In the genomic region with DNA sequence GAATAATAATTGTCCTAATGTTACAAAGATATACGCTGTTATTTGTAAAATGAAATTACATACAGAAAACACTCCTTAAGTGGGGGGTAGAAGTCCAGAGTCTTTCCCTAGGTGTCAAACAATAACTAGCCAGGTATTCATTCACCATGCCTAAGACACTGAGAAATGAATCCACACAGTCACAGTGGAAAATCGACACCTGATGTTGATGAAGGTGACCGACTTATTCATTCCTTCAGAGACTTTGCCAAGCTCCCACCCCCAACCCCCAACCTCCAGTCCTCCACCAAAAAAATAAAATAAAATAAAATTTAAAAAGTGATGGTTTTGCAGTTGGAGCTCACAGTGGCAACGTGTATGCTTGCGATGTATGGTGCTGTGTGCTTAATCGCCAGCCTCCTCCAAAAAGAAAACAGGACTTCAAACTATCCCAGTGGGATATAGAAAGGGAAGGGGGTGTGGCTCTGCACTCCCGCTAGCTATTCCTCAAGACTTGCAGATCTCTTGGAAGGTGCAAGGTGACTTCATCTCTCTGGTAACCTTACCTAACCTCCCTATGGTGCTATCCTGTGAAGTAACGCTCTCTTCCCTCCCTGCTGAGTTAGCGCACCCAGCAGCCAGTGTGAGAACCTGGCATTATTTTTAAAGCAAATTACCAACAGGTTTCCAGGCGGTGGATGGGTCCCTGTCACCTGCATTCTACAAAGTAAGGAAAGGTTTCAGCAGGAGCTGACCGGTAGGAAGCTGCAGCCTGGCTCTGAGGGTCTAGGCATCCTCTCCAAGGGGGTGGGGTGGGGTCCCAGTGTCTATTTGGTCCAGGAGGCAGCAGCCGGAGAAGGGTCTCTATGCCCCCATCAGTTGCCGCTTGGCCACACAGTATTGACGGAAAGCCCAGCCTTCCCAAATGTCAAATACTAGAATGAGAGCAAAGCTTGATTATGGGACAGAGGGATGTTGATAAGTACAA, we compare ENCODE assay signal across 11 mouse cellular contexts. TPM values are rescaled to one million over a fixed set of nuclear protein-coding genes. Genes with fewer than 3 reads are reported as not detected.
A peak's percentile ranks its signal among the peaks of the same experiment; 100 is the strongest.
DNase-seq lines count a peak whose midpoint lies in the region; ATAC-seq and TF ChIP-seq lines count a peak whose summit lies in the region.
"Had no signal": no experiment of that assay in that cellular context is flagged by ENCODE, and none has a peak within 500 bp of the region (broad histone marks: within the 10 kb centered on the region; RNA-seq: fewer than 3 reads in every experiment).

No protein-coding gene starts in this region.

- H3K9me3 ChIP-seq in hindbrain, embryonic 15.5 days: no peaks in the 10 kb centered on the region
- H3K9me3 ChIP-seq in hindbrain, embryonic 13.5 days: no peaks in the 10 kb centered on the region
- no peaks in the 10 kb centered on the region for H3K9me3 ChIP-seq in kidney, embryonic 16.5 days (ENCODE audit: low read length)
- H3K9me3 ChIP-seq: midbrain, embryonic 12.5 days had no signal

- peaks cover 31% of the 10 kb centered on the region for H3K4me1 ChIP-seq in hindbrain, embryonic 15.5 days (replicated peaks)
- peaks cover 38% of the 10 kb centered on the region for H3K4me1 ChIP-seq in hindbrain, embryonic 13.5 days (replicated peaks)
- peaks cover 20% of the 10 kb centered on the region for H3K4me1 ChIP-seq in testis, adult 2 months (ENCODE audit: control insufficient read depth, insufficient read depth, low read length)
- peaks cover 39% of the 10 kb centered on the region for H3K4me1 ChIP-seq in kidney, embryonic 16.5 days (ENCODE audit: insufficient read depth, low read length)

- no peaks in the 10 kb centered on the region for H3K27me3 ChIP-seq in hindbrain, embryonic 15.5 days
- peaks cover 6% of the 10 kb centered on the region; the same call in 1 of the 2 replicates for H3K27me3 ChIP-seq in hindbrain, embryonic 13.5 days
- no peaks in the 10 kb centered on the region for H3K27me3 ChIP-seq in testis, adult 2 months (ENCODE audit: control insufficient read depth, insufficient read depth, low read length)
- H3K27me3 ChIP-seq in kidney, embryonic 16.5 days (ENCODE audit: insufficient read depth, low read length): no peaks in the 10 kb centered on the region

- 0 out of 2 replicates have a peak overlapping the region, but pooled peaks have one; percentile 26 for H3K27ac ChIP-seq in hindbrain, embryonic 15.5 days (replicated peaks)
- no peak overlapping the region for H3K27ac ChIP-seq in hindbrain, embryonic 13.5 days
- 0 out of 2 replicates have a peak overlapping the region, but pooled peaks have one; percentile 34 for H3K27ac ChIP-seq in testis, adult 2 months (ENCODE audit: control insufficient read depth, insufficient read depth, low read depth, low read length)
- peak overlapping the region; percentile 93 for H3K27ac ChIP-seq in kidney, embryonic 16.5 days (ENCODE audit: low read length)
- H3K27ac ChIP-seq: liver, embryonic 14.5 days; midbrain, embryonic 12.5 days had no signal

- H3K4me3 ChIP-seq in hindbrain, embryonic 15.5 days: no peak overlapping the region
- no peak overlapping the region for H3K4me3 ChIP-seq in hindbrain, embryonic 13.5 days
- H3K4me3 ChIP-seq in testis, adult 2 months (ENCODE audit: control insufficient read depth, low read depth, low read length): no peak overlapping the region
- no peak overlapping the region for H3K4me3 ChIP-seq in kidney, embryonic 16.5 days (ENCODE audit: low read length)
- H3K4me3 ChIP-seq: midbrain, embryonic 12.5 days had no signal

- H3K36me3 ChIP-seq in hindbrain, embryonic 15.5 days: no peaks in the 10 kb centered on the region
- no peaks in the 10 kb centered on the region for H3K36me3 ChIP-seq in hindbrain, embryonic 13.5 days
- H3K36me3 ChIP-seq in testis, adult 2 months (ENCODE audit: control insufficient read depth, insufficient read depth, low read length): no peaks in the 10 kb centered on the region
- no peaks in the 10 kb centered on the region for H3K36me3 ChIP-seq in kidney, embryonic 16.5 days (ENCODE audit: insufficient read depth, low read length)
- H3K36me3 ChIP-seq: midbrain, embryonic 12.5 days had no signal

- no peak for DNase-seq in testis, postnatal 14 days (ENCODE audit: low spot score)
- no peak for DNase-seq in left cerebral cortex, adult 8-10 months (ENCODE audit: low spot score in 2 of 2)
- DNase-seq: right cerebral cortex, postnatal 14 days had no signal

- ATAC-seq in hindbrain, embryonic 15.5 days (ENCODE audit: low FRiP score, low read depth): no peak
- no peak for ATAC-seq in hindbrain, embryonic 13.5 days (ENCODE audit: low FRiP score)
- ATAC-seq in kidney, embryonic 16.5 days (ENCODE audit: low FRiP score, low TSS enrichment): no peak
- no peak for ATAC-seq in CD4-positive, CD25-positive, alpha-beta regulatory T cell, adult 4 months

- WGBS in hindbrain, embryonic 15.5 days: 74% methylated on average over 14 of the region's 14 CpGs
- 71% methylated on average over 14 of the region's 14 CpGs for WGBS in hindbrain, embryonic 13.5 days
- WGBS in kidney, embryonic 16.5 days: 75% methylated on average over 14 of the region's 14 CpGs

- H3K9ac ChIP-seq in hindbrain, embryonic 15.5 days: no peak overlapping the region
- H3K9ac ChIP-seq in hindbrain, embryonic 13.5 days: no peak overlapping the region
- H3K9ac ChIP-seq in kidney, embryonic 16.5 days (replicated peaks; ENCODE audit: low read length): 0 out of 2 replicates have a peak overlapping the region, but pooled peaks have one; percentile 5
- H3K9ac ChIP-seq: liver, embryonic 14.5 days; midbrain, embryonic 12.5 days had no signal

- H3K4me2 ChIP-seq in hindbrain, embryonic 15.5 days: no peak overlapping the region
- H3K4me2 ChIP-seq in hindbrain, embryonic 13.5 days: no peak overlapping the region
- no peak overlapping the region for H3K4me2 ChIP-seq in kidney, embryonic 16.5 days (replicated peaks; ENCODE audit: low read depth, low read length)
- H3K4me2 ChIP-seq: midbrain, embryonic 12.5 days had no signal

- TF ChIP-seq POLR2A in testis, adult 2 months (IDR thresholded peaks at IDR 0.05; ENCODE audit: control insufficient read depth, low read depth, low read length): no peak

- TF ChIP-seq CTCF in testis, adult 2 months (IDR thresholded peaks at IDR 0.05; ENCODE audit: control insufficient read depth, insufficient read depth, insufficient replicate concordance, low read depth, low read length): no peak

RNA-seq across cellular contexts. Expression of gene Hlf, which starts 22.5 kb away (rescaled TPM):
- 5.2 and 6.3 TPM in 2 replicates for polyA plus RNA-seq in hindbrain, embryonic 15.5 days (2015; fragmentation: Nextera tagmentation; extraction: Ambion mirVana)
- 3.3 and 4.6 TPM in 2 replicates for polyA plus RNA-seq in hindbrain, embryonic 13.5 days (2015; fragmentation: Nextera tagmentation; extraction: Ambion mirVana)
- polyA plus RNA-seq in testis, adult 2 months (2012; rRNA removed): 0.69 and 2.3 TPM in 2 replicates
- 2.3 and 2.8 TPM in 2 replicates for polyA plus RNA-seq in kidney, embryonic 16.5 days (2015; fragmentation: Nextera tagmentation; extraction: Ambion mirVana)
- 1 to 10 TPM; 1.4 to 2.5 TPM for polyA plus RNA-seq in CD4-positive, CD25-positive, alpha-beta regulatory T cell, adult 4 months (2017; shearing (Covaris generic))
- 100 to 1,000 TPM; 132 to 146 (median 139) TPM for total RNA-seq in left cerebral cortex, adult 8-10 months (2022)
- total RNA-seq: neutrophil, adult 5-6 weeks had no signal
